Mouse (Mus musculus) activated CD4-positive, CD25-positive, alpha-beta regulatory T cell, adult 9 weeks (primary cell): Measurements from ENCODE around the gene Gm13128. TPM values are rescaled to one million over a fixed set of nuclear protein-coding genes. Genes with fewer than 3 reads are reported as not detected.

ENCODE experiments used
- polyA plus RNA-seq: library from polyadenylated mRNA; unstranded; fragments of 100-300 nt; shearing (Covaris generic); gene quantifications from one replicate; pipeline ENCODE4 v1.2.1, GENCODE M21; 2017

Gene Gm13128
- polyA plus RNA-seq: not detected

DNA sequence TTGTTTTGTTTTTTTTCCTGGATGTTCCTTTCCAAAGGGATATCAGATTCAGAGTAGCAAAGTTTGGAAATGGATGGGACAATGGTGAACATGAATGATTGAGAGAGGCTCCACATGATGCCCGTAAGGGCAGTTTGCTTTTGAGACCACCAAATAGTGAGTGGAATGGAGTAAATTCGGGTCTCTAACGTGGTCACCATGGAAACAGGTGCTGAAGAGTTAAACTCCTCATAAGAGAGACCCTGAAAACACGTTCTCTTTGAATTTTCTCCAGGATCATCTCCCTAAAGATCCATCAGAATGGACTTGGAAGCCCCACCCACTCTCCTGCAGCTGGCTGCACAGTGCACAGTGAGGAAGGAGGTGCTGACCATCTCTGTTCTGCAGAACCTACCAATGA lies at the start of gene Gm13128:
Gene Gm13128, plus strand, starts transcription at position 301 of the 400 bp plus-strand sequence.

GRCm38 (mm10) chr4:144280388-144280787 lies 49.7 kb upstream of the Gm13128 start, which contains the start of gene Pramel5:
TSS of gene Pramel5 (minus strand) at chr4:144280488.

GRCm38 (mm10) chr4:144357642-144358041 lies 27.6 kb downstream of the Gm13128 start, which contains the start of gene Gm13119:
TSS of gene Gm13119 (plus strand) at chr4:144357942.

GRCm38 (mm10) chr4:144377911-144378310 lies 47.9 kb downstream of the Gm13128 start, which contains the start of gene Pramef20:
TSS of gene Pramef20 (minus strand) at chr4:144377933.

Other genes starting within 250 kb of the Gm13128 start
- gene Gm13102, start 223.8 kb upstream of the Gm13128 start, polyA plus RNA-seq: not detected
- gene Oog3, start 167.6 kb upstream of the Gm13128 start, polyA plus RNA-seq: not detected
- gene Oog2, start 139.5 kb upstream of the Gm13128 start, polyA plus RNA-seq: not detected
- gene C87977, start 116.9 kb upstream of the Gm13128 start, polyA plus RNA-seq: not detected
- gene Pramel5, start 49.8 kb upstream of the Gm13128 start, polyA plus RNA-seq: not detected
- not detected for gene Gm13119, start 27.7 kb downstream of the Gm13128 start, polyA plus RNA-seq
- not detected for gene Pramef20, start 47.7 kb downstream of the Gm13128 start, polyA plus RNA-seq
- not detected for gene Pramef12, start 78.2 kb downstream of the Gm13128 start, polyA plus RNA-seq
- not detected for gene 1700012P22Rik, start 108.5 kb downstream of the Gm13128 start, polyA plus RNA-seq
- gene Gm9944, start 123.1 kb downstream of the Gm13128 start, polyA plus RNA-seq: not detected
- not detected for gene Aadacl3, start 133.5 kb downstream of the Gm13128 start, polyA plus RNA-seq
- not detected for gene 9430007A20Rik, start 189.6 kb downstream of the Gm13128 start, polyA plus RNA-seq
- not detected for gene Gm13124, start 234.9 kb downstream of the Gm13128 start, polyA plus RNA-seq